Mouse (Mus musculus): ENCODE data around the gene Unc45b.

DNA sequence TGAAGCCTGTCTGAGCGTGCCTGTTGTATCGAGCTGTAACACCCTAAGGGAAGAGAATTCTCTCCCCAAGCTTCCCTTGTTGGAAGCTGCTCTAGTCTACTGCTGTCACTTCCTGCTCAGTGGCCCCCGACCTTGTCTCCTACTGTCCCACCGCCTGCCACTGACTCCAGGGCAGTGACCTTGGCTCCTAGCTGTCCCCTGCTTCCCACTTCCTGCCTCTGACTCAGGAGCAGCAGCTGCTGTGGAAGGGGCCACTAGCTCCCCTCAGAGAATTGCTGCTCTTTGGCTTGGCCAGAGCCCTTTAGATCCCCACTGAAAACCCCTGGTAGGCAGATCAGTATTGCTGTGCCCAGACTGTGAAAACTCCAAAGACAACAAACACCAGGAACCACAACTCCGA is 63.6 kb downstream of the Unc45b start:
- TF ChIP-seq CTCF (IDR thresholded peaks at IDR 0.05; ENCODE audit: borderline replicate concordance, control insufficient read depth, extremely low read depth, insufficient read depth, low read length, poor library complexity) (no peak), POLR2A (IDR thresholded peaks at IDR 0.05; ENCODE audit: control insufficient read depth, extremely low read depth, insufficient read depth, low read length, poor library complexity) (no peak)
